Mouse (Mus musculus) limb, embryonic 11.5 days (tissue): ENCODE measurements around the gene Amz1. TPM values are rescaled to one million over a fixed set of nuclear protein-coding genes. Genes with fewer than 3 reads are reported as not detected.

ENCODE experiments used
- ATAC-seq: fragments of 200-750 bp; cut with Nextera tagmentation; 2 replicates; pipeline ENCODE4 v1.8.0; 2017; ENCODE audit warnings: low read depth; ENCODE audit not compliant: insufficient number of reproducible peaks, low FRiP score, low TSS enrichment
- DNase-seq: peaks from one replicate; pipeline ENCODE4 v3.0.0-alpha.2; 2015; ENCODE audit warnings: low spot score
- H3K27ac ChIP-seq: fragments of 300-500 bp; sonication (generic); replicated peaks from 2 replicates; pipeline ENCODE4 v1.5.1; 2014; ENCODE audit warnings: low read depth, mild to moderate bottlenecking, low read length
- H3K27me3 ChIP-seq: fragments of 300-500 bp; sonication (generic); 2 replicates; pipeline ENCODE4 v1.6.1; 2014; ENCODE audit warnings: mild to moderate bottlenecking, low read length, mixed read lengths; ENCODE audit not compliant: control insufficient read depth, insufficient read depth
- H3K36me3 ChIP-seq: fragments of 300-500 bp; sonication (generic); 2 replicates; pipeline ENCODE4 v1.6.1; 2014; ENCODE audit warnings: mild to moderate bottlenecking, low read length, moderate library complexity, mixed read lengths; ENCODE audit not compliant: control insufficient read depth, insufficient read depth
- H3K4me1 ChIP-seq: fragments of 300-500 bp; sonication (generic); 2 replicates; pipeline ENCODE4 v1.6.1; 2014; ENCODE audit warnings: low read length, mixed read lengths; ENCODE audit not compliant: control insufficient read depth, insufficient read depth
- H3K4me2 ChIP-seq: fragments of 300-500 bp; sonication (generic); 2 replicates; pipeline ENCODE4 v1.6.1; 2014; ENCODE audit warnings: low read depth, mild to moderate bottlenecking, moderate library complexity; ENCODE audit not compliant: severe bottlenecking
- H3K4me3 ChIP-seq: fragments of 300-500 bp; sonication (generic); 2 replicates; pipeline ENCODE4 v1.5.1; 2014; ENCODE audit warnings: low read depth, low read length
- H3K9ac ChIP-seq: fragments of 300-500 bp; sonication (generic); 2 replicates; pipeline ENCODE4 v1.6.1; 2014; ENCODE audit warnings: mild to moderate bottlenecking, low read length
- H3K9me3 ChIP-seq: fragments of 300-500 bp; sonication (generic); 2 replicates; pipeline ENCODE4 v1.6.1; 2016; ENCODE audit warnings: low read length; ENCODE audit not compliant: control insufficient read depth
- WGBS: fragments of 180-500 bp; shearing (Covaris S2); extraction: QIAGEN DNeasy Blood & Tissue Kit; methylation state at CpG from one replicate; pipeline ENCODE4 v1.1.7; 2014; 5-methylcytosine and 5-hydroxymethylcytosine counted together
- polyA plus RNA-seq: library from polyadenylated mRNA; unstranded; fragments of >200 nt; fragmentation: Nextera tagmentation; extraction: Ambion mirVana; gene quantifications from 2 replicates; pipeline ENCODE4 v1.2.1, GENCODE M21; 2014

The Amz1 gene
- polyA plus RNA-seq, 1 experiment from 2014 or later: 0.52 TPM

DNA sequence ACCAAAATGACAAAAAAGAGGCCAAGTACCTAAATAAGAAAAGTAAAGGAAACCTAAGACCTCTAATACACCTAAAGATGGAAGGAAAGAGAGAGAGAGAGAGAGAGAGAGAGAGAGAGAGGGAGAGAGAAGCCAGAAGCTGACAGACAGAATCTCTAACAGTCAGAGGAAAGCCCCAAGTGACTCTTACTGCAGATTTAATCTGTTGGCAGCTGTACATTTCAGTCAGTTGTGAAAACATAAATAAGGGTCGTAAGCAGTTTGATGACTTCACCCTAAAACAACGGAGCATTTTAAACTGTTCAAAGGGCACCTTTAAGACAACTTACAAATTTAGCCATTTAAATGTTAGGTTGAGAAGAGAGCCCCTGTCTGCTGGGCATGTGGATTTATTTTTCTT lies 66.5 kb downstream of the Amz1 start:
- DNase-seq (no peak), ATAC-seq (no peak)
- 0 out of 2 replicates have a peak overlapping the region, but pooled peaks have one; percentile 24 for H3K27ac ChIP-seq
- no peaks in the 10 kb centered on the region for H3K9me3 ChIP-seq
- H3K27me3 ChIP-seq: no peaks in the 10 kb centered on the region
- peaks cover 15% of the 10 kb centered on the region; the same call in 1 of the 2 replicates for H3K4me1 ChIP-seq
- 68% methylated on average over 2 of the region's 2 CpGs for WGBS
- H3K36me3 ChIP-seq: no peaks in the 10 kb centered on the region
- no peak overlapping the region for H3K9ac ChIP-seq
- no peak overlapping the region for H3K4me3 ChIP-seq
- H3K4me2 ChIP-seq: no peak overlapping the region

DNA sequence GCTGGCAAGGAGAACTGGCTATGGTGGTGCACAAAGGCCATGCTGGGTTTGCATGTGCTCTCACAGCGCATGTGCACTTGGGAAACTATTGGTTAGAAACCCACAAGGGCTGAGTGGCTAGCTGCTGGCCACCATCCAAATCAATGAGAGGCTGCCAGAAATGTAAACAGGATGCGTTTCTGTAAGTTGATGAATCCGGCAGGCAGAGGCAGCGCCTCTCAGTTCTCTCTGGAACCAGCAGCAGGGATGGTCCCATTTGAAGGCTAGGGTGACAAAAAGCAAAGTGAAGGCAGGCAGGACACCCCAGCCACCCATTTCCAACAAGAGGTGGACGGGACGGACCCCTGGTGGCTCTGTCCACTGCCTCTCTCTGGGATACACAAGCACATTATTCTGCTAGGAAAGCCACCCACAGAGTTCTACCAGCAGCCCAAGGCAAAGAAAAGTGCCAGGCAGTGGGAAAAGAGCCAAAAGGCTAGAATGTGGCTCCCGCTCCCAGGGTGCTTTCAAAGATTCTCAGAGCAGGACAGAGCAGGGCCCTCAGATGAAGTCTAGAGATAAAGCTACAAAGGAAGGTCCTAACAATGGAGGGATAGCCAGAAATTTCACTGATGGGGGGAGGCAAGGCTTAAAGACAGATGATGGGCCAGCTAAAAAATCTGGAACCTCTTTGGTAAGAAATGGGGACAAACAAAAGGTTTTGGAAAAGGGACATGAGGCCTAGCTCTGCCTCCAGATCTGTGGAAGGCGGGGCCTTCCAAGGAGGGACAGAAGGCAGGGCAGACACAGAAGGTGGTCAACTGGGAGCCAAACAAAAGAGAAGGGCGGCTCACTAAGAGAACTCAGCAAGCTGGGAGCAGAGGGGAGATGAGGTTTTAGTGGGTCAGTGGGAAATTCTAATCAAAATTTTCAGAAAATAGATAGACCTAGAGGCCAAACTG lies 67.3 kb downstream of the Amz1 start:
- peaks cover 15% of the 10 kb centered on the region; the same call in 1 of the 2 replicates for H3K4me1 ChIP-seq
- WGBS: 60% methylated on average over 9 of the region's 9 CpGs
- ATAC-seq: no peak

DNA sequence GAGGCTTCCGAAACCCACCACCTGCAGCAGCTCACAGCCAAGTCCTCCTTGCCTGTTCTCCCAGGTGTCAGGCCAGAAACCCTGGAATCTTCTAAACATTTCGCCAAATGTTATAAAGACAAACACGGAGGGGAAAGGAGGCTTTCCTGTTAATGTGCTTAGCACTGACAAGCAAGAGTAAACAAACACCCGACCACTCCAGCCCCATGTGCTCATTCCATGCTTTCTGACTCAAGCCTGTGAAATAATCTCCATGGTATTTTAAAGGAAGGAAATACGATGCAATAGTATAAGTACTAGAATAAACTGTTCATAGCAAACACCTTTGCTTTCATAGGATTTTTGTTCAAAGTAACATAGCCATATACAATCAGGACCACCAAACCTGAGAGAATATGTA lies 68.3 kb downstream of the Amz1 start:
- Histone ChIP-seq H3K9ac (no peak overlapping the region), H3K9me3 (no peaks in the 10 kb centered on the region), H3K4me1 (peaks cover 15% of the 10 kb centered on the region; the same call in 1 of the 2 replicates), H3K36me3 (no peaks in the 10 kb centered on the region), H3K4me3 (no peak overlapping the region), H3K4me2 (no peak overlapping the region), H3K27me3 (no peaks in the 10 kb centered on the region), H3K27ac (0 out of 2 replicates have a peak overlapping the region, but pooled peaks have one; percentile 37)
- WGBS: 50% methylated on average over 5 of the region's 5 CpGs
- ATAC-seq: no peak
- no peak for DNase-seq

More for the DNA sequence above, 67.3 kb downstream of the Amz1 start:
- no peak for DNase-seq
- Histone ChIP-seq H3K9ac (no peak overlapping the region; the same call in 1 of the 2 replicates), H3K36me3 (no peaks in the 10 kb centered on the region), H3K27me3 (no peaks in the 10 kb centered on the region), H3K9me3 (no peaks in the 10 kb centered on the region), H3K4me2 (no peak overlapping the region; the same call in 1 of the 2 replicates), H3K27ac (peak overlapping the region; percentile 24; the same call in 1 of the 2 replicates), H3K4me3 (no peak overlapping the region)

DNA sequence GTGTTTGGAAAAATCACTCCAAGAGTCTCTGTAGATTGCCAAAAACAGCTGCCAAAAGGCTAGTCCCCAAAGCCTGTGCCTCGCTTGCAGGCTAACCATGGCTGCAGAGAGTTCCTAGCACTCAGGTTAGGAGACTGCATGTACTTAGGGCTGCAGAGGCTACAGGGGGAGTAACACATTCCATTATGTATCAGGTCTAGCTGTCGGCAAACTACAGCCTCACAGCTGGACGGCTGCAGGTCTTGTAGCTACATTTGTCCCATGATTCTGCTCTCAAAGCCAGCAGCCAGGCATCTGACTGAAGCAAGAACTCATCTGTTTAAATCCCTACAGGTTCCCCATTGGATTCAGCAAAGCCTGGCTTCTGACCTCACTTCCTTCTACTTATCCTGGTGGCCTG lies 70.8 kb downstream of the Amz1 start:
- H3K4me1 ChIP-seq: peaks cover 15% of the 10 kb centered on the region; the same call in 1 of the 2 replicates
- 0 out of 2 replicates have a peak overlapping the region, but pooled peaks have one; percentile 22 for H3K27ac ChIP-seq
- no peak overlapping the region for H3K4me3 ChIP-seq
- H3K4me2 ChIP-seq: no peak overlapping the region
- H3K9ac ChIP-seq: no peak overlapping the region
- ATAC-seq (no peak), DNase-seq (peak; percentile 22)
- no peaks in the 10 kb centered on the region for H3K9me3 ChIP-seq
- no peaks in the 10 kb centered on the region for H3K36me3 ChIP-seq
- 39% methylated on average over 3 of the region's 3 CpGs for WGBS
- H3K27me3 ChIP-seq: no peaks in the 10 kb centered on the region

DNA sequence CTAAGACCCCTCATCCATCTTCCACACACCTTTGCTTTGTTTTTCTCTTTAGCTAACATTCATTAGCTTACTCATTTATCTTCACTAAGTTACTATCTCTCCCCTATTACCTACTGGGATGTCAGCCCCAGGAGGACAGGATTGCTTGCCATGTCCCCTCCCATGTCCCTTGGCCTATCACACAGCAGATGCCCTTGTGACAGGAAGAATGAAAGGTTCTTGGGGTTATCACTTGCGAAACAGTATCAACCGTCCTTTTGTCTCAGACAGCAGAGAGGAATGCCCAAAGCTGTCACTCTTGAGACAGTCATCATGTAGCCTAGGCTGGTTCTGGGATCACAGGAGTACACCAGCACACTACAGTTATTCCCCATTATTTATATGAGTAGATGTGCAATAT lies 71.2 kb downstream of the Amz1 start:
- H3K27ac ChIP-seq: no peak overlapping the region

DNA sequence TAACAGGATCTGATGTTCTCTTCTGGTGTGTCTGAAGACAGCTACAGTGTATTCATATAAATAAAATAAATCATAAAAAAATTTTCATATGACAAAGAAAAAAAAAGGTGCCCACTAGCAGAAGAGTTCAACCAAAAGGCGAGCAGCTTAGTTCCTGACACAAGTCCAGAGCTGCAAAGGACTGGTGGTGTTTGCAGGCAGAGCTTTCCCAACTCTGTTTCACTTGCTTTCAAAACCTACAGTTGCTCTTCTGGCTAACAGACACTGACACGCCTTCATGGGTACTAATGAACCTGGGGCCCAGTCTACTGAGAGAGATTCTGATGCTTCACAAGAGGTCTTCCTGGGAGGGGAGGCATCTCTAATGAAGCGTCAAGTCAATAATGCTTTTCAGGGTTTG lies 72.1 kb downstream of the Amz1 start:
- DNase-seq (no peak), ATAC-seq (no peak)
- Histone ChIP-seq H3K9me3 (no peaks in the 10 kb centered on the region), H3K4me1 (peaks cover 14% of the 10 kb centered on the region; the same call in 1 of the 2 replicates), H3K27ac (no peak overlapping the region), H3K4me2 (no peak overlapping the region), H3K9ac (no peak overlapping the region), H3K36me3 (no peaks in the 10 kb centered on the region), H3K27me3 (no peaks in the 10 kb centered on the region), H3K4me3 (no peak overlapping the region)
- 85% methylated on average over 3 of the region's 3 CpGs for WGBS

More for the DNA sequence above, 71.2 kb downstream of the Amz1 start:
- no peak overlapping the region for H3K4me3 ChIP-seq
- H3K27me3 ChIP-seq: no peaks in the 10 kb centered on the region
- no peak for DNase-seq
- H3K36me3 ChIP-seq: no peaks in the 10 kb centered on the region
- no peaks in the 10 kb centered on the region for H3K9me3 ChIP-seq
- ATAC-seq: no peak
- WGBS: 51% methylated on average over 2 of the region's 2 CpGs
- H3K4me2 ChIP-seq: no peak overlapping the region
- no peak overlapping the region for H3K9ac ChIP-seq
- H3K4me1 ChIP-seq: peaks cover 15% of the 10 kb centered on the region; the same call in 1 of the 2 replicates

DNA sequence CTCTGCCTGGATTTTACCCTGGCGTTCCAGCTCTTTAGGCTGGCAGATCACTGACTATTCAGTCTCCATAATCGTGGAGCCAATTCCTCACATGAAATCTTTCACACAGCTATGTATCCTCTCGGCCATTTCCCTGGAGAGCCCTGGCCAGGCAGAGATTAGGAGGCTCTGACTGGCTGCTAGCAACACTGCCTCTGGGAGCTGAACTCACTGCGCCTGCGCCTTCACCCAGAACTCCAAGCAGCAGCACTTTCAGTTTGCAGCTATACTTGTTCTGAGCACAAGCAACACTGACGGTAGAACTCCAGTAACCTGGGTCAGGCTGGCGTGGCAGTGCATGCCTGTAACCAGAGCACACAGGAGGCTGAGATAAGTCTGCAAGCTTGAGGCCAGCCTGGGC lies 74.2 kb downstream of the Amz1 start:
- Histone ChIP-seq H3K9me3 (no peaks in the 10 kb centered on the region), H3K9ac (no peak overlapping the region), H3K4me2 (no peak overlapping the region), H3K27me3 (no peaks in the 10 kb centered on the region), H3K4me1 (peaks cover 11% of the 10 kb centered on the region; the same call in 1 of the 2 replicates), H3K4me3 (no peak overlapping the region), H3K36me3 (no peaks in the 10 kb centered on the region), H3K27ac (no peak overlapping the region)
- DNase-seq: peak; percentile 22
- no peak for ATAC-seq
- 87% methylated on average over 7 of the region's 7 CpGs for WGBS

DNA sequence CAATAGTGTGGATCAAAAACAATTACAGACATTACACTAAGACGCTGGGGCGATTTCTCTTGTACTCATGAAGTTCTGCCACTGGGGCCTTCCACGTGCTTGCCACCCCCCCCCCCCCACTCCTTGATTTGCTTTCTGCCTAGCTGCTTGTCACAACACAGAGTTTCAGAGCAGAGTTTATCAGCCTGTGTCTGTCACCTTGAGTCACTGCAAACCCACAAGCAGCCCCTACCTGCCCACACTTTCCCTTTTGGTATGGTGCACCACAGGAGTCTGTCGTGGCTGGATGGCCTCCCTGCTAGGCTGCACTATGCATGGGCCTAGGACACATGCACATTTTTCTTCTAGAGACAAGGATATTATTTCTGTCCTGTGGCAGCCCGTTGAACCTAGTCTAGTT lies 74.8 kb downstream of the Amz1 start:
- H3K4me3 ChIP-seq: no peak overlapping the region
- no peaks in the 10 kb centered on the region for H3K27me3 ChIP-seq
- ATAC-seq: no peak
- no peak overlapping the region for H3K27ac ChIP-seq
- no peak for DNase-seq
- H3K36me3 ChIP-seq: no peaks in the 10 kb centered on the region
- no peak overlapping the region for H3K9ac ChIP-seq
- H3K4me1 ChIP-seq: peaks cover 11% of the 10 kb centered on the region; the same call in 1 of the 2 replicates
- no peak overlapping the region for H3K4me2 ChIP-seq
- no peaks in the 10 kb centered on the region for H3K9me3 ChIP-seq
- 76% methylated on average over 5 of the region's 5 CpGs for WGBS
